Mouse (Mus musculus) heart, postnatal 0 days (tissue): Measurements from ENCODE around the gene Cdk7. TPM values are rescaled to one million over a fixed set of nuclear protein-coding genes. Genes with fewer than 3 reads are reported as not detected.

ENCODE experiments used
- ATAC-seq: fragments of 200-750 bp; cut with Nextera tagmentation; 2 replicates; pipeline ENCODE4 v1.8.0; 2017; ENCODE audit warnings: low read depth, moderate number of reproducible peaks, moderate library complexity; ENCODE audit not compliant: insufficient read depth
- DNase-seq: peaks from one replicate; pipeline ENCODE4 v3.0.0-alpha.2; 2016; ENCODE audit warnings: low spot score
- H3K27ac ChIP-seq: fragments of 300-500 bp; sonication (generic); 2 replicates; pipeline ENCODE4 v1.5.1; 2014; ENCODE audit warnings: low read depth, mild to moderate bottlenecking
- H3K27me3 ChIP-seq: fragments of 300-500 bp; sonication (generic); 2 replicates; pipeline ENCODE4 v1.6.1; 2014; ENCODE audit warnings: low read length, mixed read lengths; ENCODE audit not compliant: control insufficient read depth, insufficient read depth
- H3K36me3 ChIP-seq: fragments of 300-500 bp; sonication (generic); replicated peaks from 2 replicates; pipeline ENCODE4 v1.6.1; 2014; ENCODE audit warnings: low read length, mixed read lengths; ENCODE audit not compliant: control insufficient read depth, insufficient read depth
- H3K4me1 ChIP-seq: fragments of 300-500 bp; sonication (generic); 2 replicates; pipeline ENCODE4 v1.6.1; 2014; ENCODE audit warnings: antibody characterized with exemption; ENCODE audit not compliant: control insufficient read depth, insufficient read depth
- H3K4me2 ChIP-seq: fragments of 300-500 bp; sonication (generic); 2 replicates; pipeline ENCODE4 v1.6.1; 2014; ENCODE audit warnings: low read depth, mild to moderate bottlenecking, low read length, moderate library complexity
- H3K4me3 ChIP-seq: fragments of 300-500 bp; sonication (generic); 2 replicates; pipeline ENCODE4 v1.5.1; 2014; ENCODE audit warnings: low read depth, low read length
- H3K9ac ChIP-seq: fragments of 300-500 bp; sonication (generic); replicated peaks from 2 replicates; pipeline ENCODE4 v1.6.1; 2014; ENCODE audit warnings: low read depth, low read length, mixed read lengths
- H3K9me3 ChIP-seq: fragments of 300-500 bp; sonication (generic); replicated peaks from 2 replicates; pipeline ENCODE4 v1.6.1; 2016; ENCODE audit warnings: low read length; ENCODE audit not compliant: control insufficient read depth
- CTCF ChIP-seq: IDR thresholded peaks from 2 replicates; pipeline ENCODE4 v1.5.1; 2016; ENCODE audit warnings: antibody characterized with exemption, control low read depth, low read depth
- EP300 ChIP-seq: IDR thresholded peaks from 2 replicates; pipeline ENCODE4 v1.6.1; 2016; ENCODE audit warnings: antibody characterized with exemption, low read depth
- WGBS: fragments of 180-500 bp; shearing (Covaris S2); extraction: QIAGEN DNeasy Blood & Tissue Kit; methylation state at CpG from one replicate; pipeline ENCODE4 v1.1.7; 2014; 5-methylcytosine and 5-hydroxymethylcytosine counted together
- polyA plus RNA-seq: library from polyadenylated mRNA; unstranded; fragments of >200 nt; fragmentation: Nextera tagmentation; extraction: Ambion mirVana; gene quantifications from 2 replicates; pipeline ENCODE4 v1.2.1, GENCODE M21; 2015
- total RNA-seq: library from RNA; depleted of rRNA; stranded (reverse); fragments of >200 nt; gene quantifications from 2 replicates; pipeline ENCODE4 v1.2.3, GENCODE M21; 2014; ENCODE audit warnings: low replicate concordance; rRNA removed

Gene Cdk7
- total and polyA plus RNA-seq, 2 experiments from 2014 or later: 21.7 to 53.9 TPM

DNA sequence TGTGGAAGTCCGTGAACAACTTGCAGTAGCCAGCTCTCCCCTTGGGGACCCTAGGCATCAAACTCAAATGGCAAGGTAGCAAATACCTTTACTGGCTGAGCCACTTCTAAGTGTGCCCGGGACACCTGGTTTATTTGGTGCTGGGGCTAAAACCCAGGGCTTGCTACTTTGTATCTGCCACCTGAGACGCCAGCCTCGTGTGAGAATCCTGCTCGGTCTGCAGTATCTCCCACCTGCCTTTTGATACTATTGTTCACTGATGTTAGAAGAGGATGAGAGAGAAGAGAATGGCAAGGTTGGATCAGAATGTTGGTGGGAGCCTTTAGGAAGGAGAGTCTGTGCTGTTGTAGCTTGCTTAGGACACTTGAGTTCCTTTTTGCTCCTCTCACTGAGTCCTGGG is 72.6 kb downstream of the Cdk7 start:
- Histone ChIP-seq H3K4me3 (no peak overlapping the region), H3K36me3 (peaks cover 9% of the 10 kb centered on the region; the same call in 1 of the 2 replicates), H3K4me1 (no peaks in the 10 kb centered on the region), H3K27ac (no peak overlapping the region), H3K4me2 (no peak overlapping the region), H3K9ac (no peak overlapping the region), H3K9me3 (no peaks in the 10 kb centered on the region), H3K27me3 (no peaks in the 10 kb centered on the region)
- WGBS: 92% methylated on average over 5 of the region's 5 CpGs
- TF ChIP-seq CTCF: no peak
- TF ChIP-seq EP300: no peak
- ATAC-seq (no peak), DNase-seq (no peak)

Other genes with a start within 250 kb of the Cdk7 start
- gene Gtf2h2, start 238.4 kb downstream of the Cdk7 start, total RNA-seq: 10.2 and 15.1 TPM in 2 replicates
- gene Gtf2h2, start 238.4 kb downstream of the Cdk7 start, polyA plus RNA-seq: 32.5 and 36.2 TPM in 2 replicates
- 2.0 and 6.1 TPM in 2 replicates for gene Ocln, start 178.2 kb downstream of the Cdk7 start, total RNA-seq
- 1.6 and 1.7 TPM in 2 replicates for gene Ocln, start 178.2 kb downstream of the Cdk7 start, polyA plus RNA-seq
- 2.2 and 2.6 TPM in 2 replicates for gene Marveld2, start 114.0 kb downstream of the Cdk7 start, total RNA-seq
- 1.7 and 1.9 TPM in 2 replicates for gene Marveld2, start 114.0 kb downstream of the Cdk7 start, polyA plus RNA-seq
- gene Ak6, start 80.0 kb downstream of the Cdk7 start, total RNA-seq: 122 and 149 TPM in 2 replicates
- gene Ak6, start 80.0 kb downstream of the Cdk7 start, polyA plus RNA-seq: 212 and 219 TPM in 2 replicates
- 19.9 and 20.7 TPM in 2 replicates for gene Rad17, start 79.9 kb downstream of the Cdk7 start, total RNA-seq
- gene Rad17, start 79.9 kb downstream of the Cdk7 start, polyA plus RNA-seq: 21.8 and 22.3 TPM in 2 replicates
- gene Taf9, start 79.4 kb downstream of the Cdk7 start, total RNA-seq: 1.8 TPM in 1 of 2 replicates, not detected in the other
- 7.9 and 10.5 TPM in 2 replicates for gene Taf9, start 79.4 kb downstream of the Cdk7 start, polyA plus RNA-seq
- 0.70 and 3.0 TPM in 2 replicates for gene Ccdc125, start 61.2 kb downstream of the Cdk7 start, total RNA-seq
- 2.4 and 2.9 TPM in 2 replicates for gene Ccdc125, start 61.2 kb downstream of the Cdk7 start, polyA plus RNA-seq
- gene Mrps36, start 13.7 kb upstream of the Cdk7 start, total RNA-seq: 96.8 and 127 TPM in 2 replicates
- gene Mrps36, start 13.7 kb upstream of the Cdk7 start, polyA plus RNA-seq: 376 and 415 TPM in 2 replicates
- 2.2 TPM in 1 of 2 replicates, not detected in the other for gene Cenph, start 45.0 kb upstream of the Cdk7 start, total RNA-seq
- gene Cenph, start 45.0 kb upstream of the Cdk7 start, polyA plus RNA-seq: 5.6 and 7.3 TPM in 2 replicates
- gene Ccnb1, start 55.6 kb upstream of the Cdk7 start, total RNA-seq: 88.5 and 95.0 TPM in 2 replicates
- 48.9 and 56.9 TPM in 2 replicates for gene Ccnb1, start 55.6 kb upstream of the Cdk7 start, polyA plus RNA-seq
- gene Slc30a5, start 102.5 kb upstream of the Cdk7 start, total RNA-seq: 41.1 and 46.0 TPM in 2 replicates
- 21.1 and 23.7 TPM in 2 replicates for gene Slc30a5, start 102.5 kb upstream of the Cdk7 start, polyA plus RNA-seq